Mouse (Mus musculus) large intestine, adult 2 months (tissue): ENCODE results near the gene Agtr1b. TPM values are rescaled to one million over a fixed set of nuclear protein-coding genes. Genes with fewer than 3 reads are reported as not detected.

Source experiments
- DNase-seq: peaks from one replicate; pipeline ENCODE4 v3.0.0-alpha.2; 2012; ENCODE audit warnings: low read depth, low spot score
- WGBS: fragments of 180-500 bp; shearing (Covaris S2); methylation state at CpG from one replicate; pipeline ENCODE4 v1.1.7; 2018; 5-methylcytosine and 5-hydroxymethylcytosine counted together
- polyA plus RNA-seq: library from polyadenylated mRNA; depleted of rRNA; stranded (reverse); fragments of >200 nt; gene quantifications from 2 replicates; pipeline ENCODE4 v1.2.3, GENCODE M21; 2012; rRNA removed

Gene Agtr1b
- polyA plus RNA-seq, result 0.12 and 0.27 TPM in 2 replicates

GRCm38 (mm10) chr3:20366558-20367522 is at the start of gene Agtr1b:
TSS of gene Agtr1b (minus strand) at chr3:20367177.
- 20% methylated on average over 19 of the region's 19 CpGs for WGBS
- DNase-seq, result no peak

GRCm38 (mm10) chr3:20353598-20353997 is 13.4 kb downstream of the Agtr1b start:
- DNase-seq, result no peak

- no peak for DNase-seq
Measured at GRCm38 (mm10) chr3:20348206-20348605, 18.8 kb downstream of the Agtr1b start.

- 92% methylated on average over 1 of the region's 1 CpGs for WGBS
- no peak for DNase-seq
Measured at GRCm38 (mm10) chr3:20340402-20340801, 26.6 kb downstream of the Agtr1b start.

- 63% methylated on average over 5 of the region's 5 CpGs for WGBS
- peak; percentile 18 for DNase-seq
Measured at GRCm38 (mm10) chr3:20334681-20335080, 32.3 kb downstream of the Agtr1b start.

GRCm38 (mm10) chr3:20317233-20317632 is 49.7 kb downstream of the Agtr1b start:
- DNase-seq, result no peak
- 19% methylated on average over 1 of the region's 1 CpGs for WGBS

- no peak for DNase-seq
- WGBS, result 47% methylated on average over 4 of the region's 4 CpGs
Measured at GRCm38 (mm10) chr3:20309142-20309541, 57.8 kb downstream of the Agtr1b start.

- no peak for DNase-seq
- 34% methylated on average over 4 of the region's 4 CpGs for WGBS
Measured at GRCm38 (mm10) chr3:20307256-20307655, 59.7 kb downstream of the Agtr1b start.

- no peak for DNase-seq
- 11% methylated on average over 2 of the region's 2 CpGs for WGBS
Measured at GRCm38 (mm10) chr3:20304758-20305352, 62.1 kb downstream of the Agtr1b start.

- WGBS, result 81% methylated on average over 3 of the region's 3 CpGs
- no peak for DNase-seq
Measured at GRCm38 (mm10) chr3:20295546-20295945, 71.4 kb downstream of the Agtr1b start.

- WGBS, result 80% methylated on average over 9 of the region's 9 CpGs
Measured at GRCm38 (mm10) chr3:20294542-20295348, 72.2 kb downstream of the Agtr1b start.

GRCm38 (mm10) chr3:20291370-20291769 is 75.6 kb downstream of the Agtr1b start:
- DNase-seq, result no peak

More at GRCm38 (mm10) chr3:20294542-20295348, 72.2 kb downstream of the Agtr1b start:
- no peak for DNase-seq

GRCm38 (mm10) chr3:20288761-20289160 is 78.2 kb downstream of the Agtr1b start:
- no peak for DNase-seq
- WGBS, result 80% methylated on average over 2 of the region's 2 CpGs

- DNase-seq, result no peak
Measured at GRCm38 (mm10) chr3:20281796-20282195, 85.2 kb downstream of the Agtr1b start.

GRCm38 (mm10) chr3:20275633-20276032 is 91.3 kb downstream of the Agtr1b start, which contains the start of gene Cpb1:
TSS of gene Cpb1 (minus strand) at chr3:20275733.
- DNase-seq, result no peak
- WGBS, result 90% methylated on average over 3 of the region's 3 CpGs

More at GRCm38 (mm10) chr3:20281796-20282195, 85.2 kb downstream of the Agtr1b start:
- WGBS, result 33% methylated on average over 1 of the region's 1 CpGs

Other genes with a start within 250 kb of the Agtr1b start
- gene Gyg, start 211.9 kb downstream of the Agtr1b start, polyA plus RNA-seq, result 15.0 and 15.6 TPM in 2 replicates
- 0.09 and 0.70 TPM in 2 replicates for gene Cpa3, start 125.0 kb downstream of the Agtr1b start, polyA plus RNA-seq
- gene Cpb1, start 91.4 kb downstream of the Agtr1b start, polyA plus RNA-seq, result 0.14 TPM in 2 replicates